Mouse (Mus musculus) c-Kit-positive CD71-negative TER-119-negative erythroid progenitor cells, embryonic 14.5 days (primary cell): ENCODE data around the gene Fer.

Experiments used
- DNase-seq: peaks from one replicate; pipeline ENCODE4 v3.0.0-alpha.2; 2013; ENCODE audit warnings: low read depth

Fer gene

GRCm38 (mm10) chr17:64086875-64087608 lies 224.2 kb downstream of the Fer start:
- no peak for DNase-seq

GRCm38 (mm10) chr17:64087871-64088270 lies 225.0 kb downstream of the Fer start:
- no peak for DNase-seq

- DNase-seq: no peak
These were observed 230.9 kb downstream of the Fer start for GRCm38 (mm10) chr17:64093716-64094115.

DNA sequence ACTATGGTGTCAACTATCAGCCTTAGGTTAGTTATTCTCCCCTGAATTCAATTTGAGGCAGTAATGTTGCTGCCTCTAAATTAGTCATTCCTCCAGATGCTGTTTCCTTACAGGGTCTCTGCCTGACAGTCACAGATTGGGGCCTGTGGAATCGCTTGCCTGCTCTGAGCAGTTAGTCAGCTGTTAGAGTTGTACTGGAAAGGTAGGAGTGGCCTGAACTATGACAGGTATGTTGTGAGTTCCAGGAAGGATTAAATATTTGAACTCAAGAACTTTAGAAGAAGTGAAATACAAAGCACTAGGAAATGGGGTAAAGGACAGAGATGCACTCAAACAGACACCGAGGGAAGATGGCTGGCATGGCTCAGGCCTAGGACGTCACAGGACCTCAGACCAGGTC lies 233.9 kb downstream of the Fer start:
- no peak for DNase-seq

GRCm38 (mm10) chr17:64097788-64098359 lies 235.0 kb downstream of the Fer start:
- DNase-seq: no peak

- DNase-seq: no peak
These were observed 236.7 kb downstream of the Fer start for GRCm38 (mm10) chr17:64099395-64100171.

GRCm38 (mm10) chr17:64100172-64100510 lies 237.3 kb downstream of the Fer start:
- no peak for DNase-seq

DNA sequence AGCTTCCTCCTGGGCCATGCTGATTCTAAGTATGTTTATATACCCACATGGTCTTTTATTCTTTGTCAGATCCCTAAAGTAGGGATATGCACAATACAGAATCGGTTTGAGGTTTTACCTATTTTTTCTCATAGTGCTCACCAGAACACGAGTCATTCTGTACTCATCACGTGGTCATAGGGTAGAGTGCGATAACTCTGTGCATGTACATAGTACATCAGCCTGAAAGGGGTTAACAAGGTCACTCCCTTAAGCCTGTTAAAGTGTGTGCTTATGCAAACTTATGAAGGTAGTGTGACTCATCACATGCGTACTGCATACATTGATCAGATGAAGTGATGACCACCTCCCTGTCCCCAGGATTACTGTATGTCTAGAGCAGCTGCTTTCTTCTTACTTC lies 245.9 kb downstream of the Fer start:
- no peak for DNase-seq

DNA sequence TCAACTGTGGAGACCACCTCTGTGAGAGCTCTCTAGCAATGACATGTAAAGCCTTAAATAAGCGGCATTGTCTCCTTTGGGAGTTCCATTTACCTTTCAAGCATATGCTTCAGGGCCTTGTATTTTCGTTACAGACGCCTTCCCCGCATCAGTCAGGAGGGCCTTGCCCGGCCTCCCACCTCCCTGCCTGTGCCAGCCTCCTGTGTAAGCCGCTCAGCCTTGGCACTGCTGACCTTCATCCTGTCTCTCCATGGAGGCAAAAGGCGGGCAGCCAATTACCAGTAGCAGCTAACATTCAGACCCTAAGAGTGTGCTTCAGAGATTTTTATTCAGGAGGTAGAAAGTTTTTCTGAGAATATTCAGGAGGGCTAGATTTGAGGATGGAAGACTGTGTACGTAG lies 247.0 kb downstream of the Fer start:
- DNase-seq: no peak

GRCm38 (mm10) chr17:64113625-64114024 lies 250.8 kb downstream of the Fer start:
- no peak for DNase-seq

- no peak for DNase-seq
These were observed 253.9 kb downstream of the Fer start for GRCm38 (mm10) chr17:64116762-64117161.

DNA sequence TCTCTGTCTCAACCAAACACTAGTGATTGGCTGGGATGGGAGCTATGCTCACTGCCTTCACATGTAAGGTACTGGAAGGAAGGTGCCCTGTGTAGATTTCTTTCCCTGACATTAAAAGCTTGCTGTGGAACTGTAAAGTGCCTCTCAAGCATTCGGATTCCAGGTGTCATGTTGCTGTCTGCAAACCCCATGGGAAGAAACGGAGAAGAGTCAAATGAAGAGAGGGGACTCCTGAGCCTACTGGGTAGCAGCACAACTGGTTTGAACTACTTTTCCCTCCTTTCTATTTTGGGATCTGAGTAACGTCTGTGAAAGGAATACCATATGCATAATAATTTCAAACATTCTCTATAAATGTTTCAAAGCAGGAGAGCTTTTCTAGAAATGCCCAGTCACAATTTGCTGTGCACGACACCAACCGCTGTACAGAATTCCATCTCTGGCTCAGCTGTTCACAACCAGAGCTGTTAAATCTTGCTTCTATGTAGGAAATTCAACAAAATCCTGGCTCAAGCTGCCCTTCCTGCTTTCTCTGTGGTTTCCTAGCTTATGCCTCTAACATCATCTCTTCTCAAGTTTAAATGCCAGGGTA lies 256.9 kb downstream of the Fer start:
- DNase-seq: no peak

GRCm38 (mm10) chr17:64122556-64122955 lies 259.7 kb downstream of the Fer start:
- DNase-seq: no peak

- DNase-seq: no peak
These were observed 260.9 kb downstream of the Fer start for GRCm38 (mm10) chr17:64123732-64124131.

DNA sequence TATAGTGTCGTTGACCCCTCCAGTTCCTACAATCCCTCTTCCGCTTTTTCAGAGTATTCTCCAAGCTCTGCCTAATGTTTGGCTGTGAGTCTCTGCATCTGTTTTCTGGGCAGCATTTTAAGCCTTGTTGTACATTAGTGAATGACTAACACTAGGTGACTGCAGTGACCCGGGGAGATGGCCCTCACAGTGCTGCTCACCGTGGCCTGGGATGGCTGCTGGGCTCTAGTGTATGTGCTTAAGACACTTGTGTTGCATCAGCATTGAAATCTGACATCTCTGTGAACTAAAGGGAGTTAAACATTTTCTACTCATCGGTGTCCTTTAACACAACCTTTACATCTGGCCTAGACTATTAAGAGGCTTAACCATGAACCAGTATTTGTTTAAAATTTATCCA lies 264.0 kb downstream of the Fer start:
- DNase-seq: no peak

DNA sequence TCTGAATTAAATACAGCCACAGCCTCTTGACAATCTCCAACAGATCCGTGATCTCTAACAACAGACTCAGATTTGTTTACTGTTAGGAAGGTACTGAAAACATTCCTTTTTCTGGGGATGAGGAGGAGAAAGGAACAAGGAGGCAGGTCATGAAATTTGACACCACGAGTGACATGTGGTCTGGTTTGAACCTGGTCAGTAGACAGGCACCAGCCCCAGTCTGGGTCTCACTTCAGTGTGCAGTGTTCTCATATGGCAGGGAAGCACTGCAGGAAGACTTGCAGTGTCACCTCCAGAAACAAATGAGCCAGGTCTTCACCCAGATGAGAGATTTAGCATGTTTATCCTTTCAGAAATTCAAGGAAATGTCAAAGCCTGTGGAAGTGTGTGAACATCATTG lies 266.9 kb downstream of the Fer start:
- no peak for DNase-seq

- DNase-seq: no peak
These were observed 267.5 kb downstream of the Fer start for GRCm38 (mm10) chr17:64130356-64130755.

DNA sequence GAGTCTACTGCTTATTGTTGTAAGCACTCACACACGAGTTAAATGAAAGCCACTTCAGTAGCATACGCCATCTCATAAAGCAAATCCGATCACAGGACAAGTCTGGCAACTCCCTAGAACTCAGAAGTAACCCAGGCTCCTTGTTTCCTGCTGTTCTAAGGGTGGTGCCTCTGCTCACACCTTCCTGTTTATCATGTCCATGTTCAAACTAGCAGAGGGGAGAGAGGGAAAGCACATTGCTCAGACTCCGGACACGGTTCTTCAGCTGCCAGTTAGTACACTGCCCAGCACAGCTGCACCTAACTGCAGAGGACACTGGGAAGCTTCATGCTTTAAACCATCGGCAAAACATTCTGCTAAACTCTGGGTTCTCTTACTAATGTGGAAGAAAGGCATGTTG lies 269.3 kb downstream of the Fer start:
- DNase-seq: no peak

GRCm38 (mm10) chr17:64135941-64136650 lies 273.2 kb downstream of the Fer start:
- no peak for DNase-seq

GRCm38 (mm10) chr17:64138036-64138717 lies 275.3 kb downstream of the Fer start:
- no peak for DNase-seq

GRCm38 (mm10) chr17:64139231-64139915 lies 276.5 kb downstream of the Fer start:
- no peak for DNase-seq
